Mouse (Mus musculus): ENCODE data around the gene Nphs1. TPM values are rescaled to one million over a fixed set of nuclear protein-coding genes. Genes with fewer than 3 reads are reported as not detected.
A peak's percentile ranks its signal among the peaks of the same experiment; 100 is the strongest.

Gene Nphs1
- polyA plus RNA-seq, 1 experiment from 2014 or later = 0.13 TPM

GRCm38 (mm10) chr7:30526399-30526798, 68.3 kb downstream of the Nphs1 start:
- Histone ChIP-seq H3K27ac (no peak overlapping the region), H3K9ac (no peak overlapping the region), H3K36me3 (peaks cover 68% of the 10 kb centered on the region), H3K4me3 (replicated peaks) (no peak overlapping the region), H3K4me2 (no peak overlapping the region), H3K9me3 (replicated peaks) (no peaks in the 10 kb centered on the region), H3K27me3 (no peaks in the 10 kb centered on the region), H3K4me1 (replicated peaks) (peaks cover 9% of the 10 kb centered on the region; the same call in 1 of the 2 replicates)
- ATAC-seq (ENCODE audit: low read depth) (no peak), DNase-seq (no peak)
- WGBS (ENCODE audit: insufficient replicate concordance) = 59% methylated on average over 17 of the region's 17 CpGs

- Histone ChIP-seq H3K36me3 (peaks cover 74% of the 10 kb centered on the region), H3K4me1 (replicated peaks) (peaks cover 15% of the 10 kb centered on the region), H3K27me3 (no peaks in the 10 kb centered on the region), H3K27ac (no peak overlapping the region), H3K9ac (no peak overlapping the region), H3K4me2 (no peak overlapping the region), H3K4me3 (replicated peaks) (no peak overlapping the region), H3K9me3 (replicated peaks) (no peaks in the 10 kb centered on the region)
- no peak for DNase-seq
- WGBS (ENCODE audit: insufficient replicate concordance) = 82% methylated on average over 14 of the region's 14 CpGs
- ATAC-seq (ENCODE audit: low read depth) = no peak
Observed at GRCm38 (mm10) chr7:30526981-30527380, 68.9 kb downstream of the Nphs1 start.

GRCm38 (mm10) chr7:30531291-30531815, 73.2 kb downstream of the Nphs1 start:
- DNase-seq (no peak), ATAC-seq (ENCODE audit: low read depth) (no peak)
- WGBS (ENCODE audit: insufficient replicate concordance) = 68% methylated on average over 9 of the region's 9 CpGs
- Histone ChIP-seq H3K9ac (no peak overlapping the region), H3K4me1 (replicated peaks) (peaks cover 50% of the 10 kb centered on the region), H3K27me3 (no peaks in the 10 kb centered on the region), H3K27ac (no peak overlapping the region), H3K4me3 (replicated peaks) (no peak overlapping the region), H3K36me3 (peaks cover 60% of the 10 kb centered on the region), H3K4me2 (no peak overlapping the region), H3K9me3 (replicated peaks) (no peaks in the 10 kb centered on the region)

GRCm38 (mm10) chr7:30532931-30533330, 74.8 kb downstream of the Nphs1 start:
- H3K36me3 ChIP-seq = peaks cover 45% of the 10 kb centered on the region
- peaks cover 45% of the 10 kb centered on the region for H3K4me1 ChIP-seq (replicated peaks)
- H3K27ac ChIP-seq = no peak overlapping the region
- no peaks in the 10 kb centered on the region for H3K9me3 ChIP-seq (replicated peaks)
- no peak for ATAC-seq (ENCODE audit: low read depth)
- H3K4me2 ChIP-seq = no peak overlapping the region
- WGBS (ENCODE audit: insufficient replicate concordance) = 73% methylated on average over 8 of the region's 8 CpGs
- no peak overlapping the region for H3K4me3 ChIP-seq (replicated peaks)
- H3K9ac ChIP-seq = no peak overlapping the region
- no peaks in the 10 kb centered on the region for H3K27me3 ChIP-seq
- DNase-seq = no peak

DNA sequence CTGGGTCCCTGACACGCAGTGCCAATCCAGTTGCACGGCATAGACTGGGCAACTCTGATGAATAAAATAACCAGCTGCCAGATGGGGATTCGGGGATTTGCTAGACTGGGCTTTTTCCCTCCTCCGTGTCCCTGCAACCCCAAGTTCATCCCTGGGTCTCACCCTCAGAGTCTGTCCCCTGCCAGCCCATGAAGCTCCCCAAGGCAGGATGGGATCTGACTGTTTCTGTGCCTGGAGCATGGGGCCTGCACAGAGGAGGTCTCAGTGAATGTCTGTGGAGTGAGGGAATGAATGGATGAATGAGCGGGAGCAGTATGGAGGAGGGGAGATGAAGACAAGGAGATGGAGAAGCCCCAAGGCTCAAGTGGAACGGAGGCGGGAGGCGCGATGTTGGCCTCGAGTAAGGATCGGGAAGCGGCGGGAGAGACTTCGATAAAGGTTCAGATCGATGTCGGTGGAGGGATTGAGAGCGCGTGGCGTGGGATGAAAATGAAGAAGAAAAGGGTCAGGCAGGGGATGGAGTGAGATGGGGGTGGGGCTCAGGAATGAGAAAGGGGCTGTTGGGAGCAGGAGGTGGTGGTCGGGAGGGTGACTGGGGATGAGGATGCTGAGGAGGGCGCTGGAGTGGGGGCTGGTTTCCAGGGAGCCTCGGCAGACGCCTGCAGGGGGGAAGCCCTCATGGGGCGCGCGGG, 76.0 kb downstream of the Nphs1 start:
- Histone ChIP-seq H3K4me1 (replicated peaks) (peaks cover 45% of the 10 kb centered on the region), H3K9me3 (replicated peaks) (no peaks in the 10 kb centered on the region), H3K36me3 (peaks cover 33% of the 10 kb centered on the region), H3K27ac (peak overlapping the region; percentile 71; the same call in 1 of the 2 replicates), H3K4me3 (replicated peaks) (peak overlapping the region; percentile 80), H3K9ac (peak overlapping the region; percentile 81), H3K4me2 (peak overlapping the region; percentile 95), H3K27me3 (no peaks in the 10 kb centered on the region)
- WGBS (ENCODE audit: insufficient replicate concordance) = 17% methylated on average over 26 of the region's 26 CpGs
- DNase-seq (no peak), ATAC-seq (ENCODE audit: low read depth) (no peak)

- Histone ChIP-seq H3K27ac (peak within 1 kb of the TSS; percentile 71), H3K36me3 (peaks cover 30% of the 10 kb centered on the region), H3K4me1 (replicated peaks) (peaks cover 45% of the 10 kb centered on the region), H3K4me2 (peak within 1 kb of the TSS; percentile 95), H3K9me3 (replicated peaks) (no peaks in the 10 kb centered on the region), H3K9ac (peak within 1 kb of the TSS; percentile 81), H3K4me3 (replicated peaks) (peak within 1 kb of the TSS; percentile 80), H3K27me3 (no peaks in the 10 kb centered on the region)
- ATAC-seq (ENCODE audit: low read depth) (peak; percentile 92), DNase-seq (peak; percentile 95)
- under 1% methylated on average over 63 of the region's 84 CpGs for WGBS (ENCODE audit: insufficient replicate concordance)
Observed at GRCm38 (mm10) chr7:30534633-30535577, 76.8 kb downstream of the Nphs1 start, which contains the start of gene Arhgap33. Gene Arhgap33 (minus strand): TSS chr7:30535060.

Other genes with a start within 250 kb of the Nphs1 start
- 67.1 and 70.0 TPM in 2 replicates for gene Polr2i, start 226.4 kb upstream of the Nphs1 start, polyA plus RNA-seq (2015; fragmentation: Nextera tagmentation; extraction: Ambion mirVana)
- gene Tbcb, start 226.0 kb upstream of the Nphs1 start, polyA plus RNA-seq (2015; fragmentation: Nextera tagmentation; extraction: Ambion mirVana) = 62.1 and 63.7 TPM in 2 replicates
- not detected in 2 replicates for gene Ovol3, start 222.6 kb upstream of the Nphs1 start, polyA plus RNA-seq (2015; fragmentation: Nextera tagmentation; extraction: Ambion mirVana)
- gene Thap8, start 178.2 kb upstream of the Nphs1 start, polyA plus RNA-seq (2015; fragmentation: Nextera tagmentation; extraction: Ambion mirVana) = 0.13 TPM in 1 of 2 replicates, not detected in the other
- gene Wdr62, start 177.9 kb upstream of the Nphs1 start, polyA plus RNA-seq (2015; fragmentation: Nextera tagmentation; extraction: Ambion mirVana) = 7.0 and 8.1 TPM in 2 replicates
- gene Clip3, start 166.6 kb upstream of the Nphs1 start, polyA plus RNA-seq (2015; fragmentation: Nextera tagmentation; extraction: Ambion mirVana) = 1.4 and 1.7 TPM in 2 replicates
- 17.2 and 18.9 TPM in 2 replicates for gene Alkbh6, start 149.6 kb upstream of the Nphs1 start, polyA plus RNA-seq (2015; fragmentation: Nextera tagmentation; extraction: Ambion mirVana)
- 6.1 and 8.8 TPM in 2 replicates for gene Syne4, start 143.5 kb upstream of the Nphs1 start, polyA plus RNA-seq (2015; fragmentation: Nextera tagmentation; extraction: Ambion mirVana)
- 1.3 and 1.8 TPM in 2 replicates for gene E130208F15Rik, start 136.6 kb upstream of the Nphs1 start, polyA plus RNA-seq (2015; fragmentation: Nextera tagmentation; extraction: Ambion mirVana)
- 6.4 and 6.6 TPM in 2 replicates for gene Sdhaf1, start 134.4 kb upstream of the Nphs1 start, polyA plus RNA-seq (2015; fragmentation: Nextera tagmentation; extraction: Ambion mirVana)
- gene Lrfn3, start 95.5 kb upstream of the Nphs1 start, polyA plus RNA-seq (2015; fragmentation: Nextera tagmentation; extraction: Ambion mirVana) = 1.4 and 1.5 TPM in 2 replicates
- 65.8 and 80.0 TPM in 2 replicates for gene Tyrobp, start 44.6 kb upstream of the Nphs1 start, polyA plus RNA-seq (2015; fragmentation: Nextera tagmentation; extraction: Ambion mirVana)
- 2.7 and 4.0 TPM in 2 replicates for gene Hcst, start 38.5 kb upstream of the Nphs1 start, polyA plus RNA-seq (2015; fragmentation: Nextera tagmentation; extraction: Ambion mirVana)
- 1.2 TPM in 2 replicates for gene Nfkbid, start 36.6 kb upstream of the Nphs1 start, polyA plus RNA-seq (2015; fragmentation: Nextera tagmentation; extraction: Ambion mirVana)
- gene Aplp1, start 12.8 kb upstream of the Nphs1 start, polyA plus RNA-seq (2015; fragmentation: Nextera tagmentation; extraction: Ambion mirVana) = 4.6 and 4.7 TPM in 2 replicates
- 0.16 and 0.20 TPM in 2 replicates for gene Kirrel2, start 625 bp upstream of the Nphs1 start, polyA plus RNA-seq (2015; fragmentation: Nextera tagmentation; extraction: Ambion mirVana)
- 28.1 and 28.6 TPM in 2 replicates for gene Prodh2, start 35.3 kb downstream of the Nphs1 start, polyA plus RNA-seq (2015; fragmentation: Nextera tagmentation; extraction: Ambion mirVana)
- gene Arhgap33, start 76.7 kb downstream of the Nphs1 start, polyA plus RNA-seq (2015; fragmentation: Nextera tagmentation; extraction: Ambion mirVana) = 2.0 and 2.3 TPM in 2 replicates
- 4.4 and 4.6 TPM in 2 replicates for gene Hspb6, start 93.9 kb downstream of the Nphs1 start, polyA plus RNA-seq (2015; fragmentation: Nextera tagmentation; extraction: Ambion mirVana)
- gene Proser3, start 94.0 kb downstream of the Nphs1 start, polyA plus RNA-seq (2015; fragmentation: Nextera tagmentation; extraction: Ambion mirVana) = 1.8 and 2.3 TPM in 2 replicates
- 25.3 and 31.9 TPM in 2 replicates for gene Lin37, start 101.5 kb downstream of the Nphs1 start, polyA plus RNA-seq (2015; fragmentation: Nextera tagmentation; extraction: Ambion mirVana)
- 49.4 TPM in 2 replicates for gene U2af1l4, start 105.0 kb downstream of the Nphs1 start, polyA plus RNA-seq (2015; fragmentation: Nextera tagmentation; extraction: Ambion mirVana)
- 3.4 and 3.8 TPM in 2 replicates for gene Gm49396, start 105.0 kb downstream of the Nphs1 start, polyA plus RNA-seq (2015; fragmentation: Nextera tagmentation; extraction: Ambion mirVana)
- 80.1 and 81.3 TPM in 2 replicates for gene Psenen, start 105.3 kb downstream of the Nphs1 start, polyA plus RNA-seq (2015; fragmentation: Nextera tagmentation; extraction: Ambion mirVana)
- gene Igflr1, start 107.1 kb downstream of the Nphs1 start, polyA plus RNA-seq (2015; fragmentation: Nextera tagmentation; extraction: Ambion mirVana) = 1.6 and 2.1 TPM in 2 replicates
- 2.8 and 3.8 TPM in 2 replicates for gene Kmt2b, start 130.4 kb downstream of the Nphs1 start, polyA plus RNA-seq (2015; fragmentation: Nextera tagmentation; extraction: Ambion mirVana)
- gene Zbtb32, start 140.6 kb downstream of the Nphs1 start, polyA plus RNA-seq (2015; fragmentation: Nextera tagmentation; extraction: Ambion mirVana) = 0.09 and 0.20 TPM in 2 replicates
- 0.09 and 0.50 TPM in 2 replicates for gene Upk1a, start 154.5 kb downstream of the Nphs1 start, polyA plus RNA-seq (2015; fragmentation: Nextera tagmentation; extraction: Ambion mirVana)
- gene Cox6b1, start 167.8 kb downstream of the Nphs1 start, polyA plus RNA-seq (2015; fragmentation: Nextera tagmentation; extraction: Ambion mirVana) = 690 and 705 TPM in 2 replicates
- 0.09 TPM in 1 of 2 replicates, not detected in the other for gene Etv2, start 177.5 kb downstream of the Nphs1 start, polyA plus RNA-seq (2015; fragmentation: Nextera tagmentation; extraction: Ambion mirVana)
- gene Rbm42, start 192.0 kb downstream of the Nphs1 start, polyA plus RNA-seq (2015; fragmentation: Nextera tagmentation; extraction: Ambion mirVana) = 58.0 and 59.4 TPM in 2 replicates
- 38.2 and 38.7 TPM in 2 replicates for gene Haus5, start 206.7 kb downstream of the Nphs1 start, polyA plus RNA-seq (2015; fragmentation: Nextera tagmentation; extraction: Ambion mirVana)
- gene Pmis2, start 213.3 kb downstream of the Nphs1 start, polyA plus RNA-seq (2015; fragmentation: Nextera tagmentation; extraction: Ambion mirVana) = not detected in 2 replicates
- 0.34 and 0.37 TPM in 2 replicates for gene 2200002J24Rik, start 240.6 kb downstream of the Nphs1 start, polyA plus RNA-seq (2015; fragmentation: Nextera tagmentation; extraction: Ambion mirVana)